ENCODE assay signal across 30 mouse cellular contexts in the genomic region with DNA sequence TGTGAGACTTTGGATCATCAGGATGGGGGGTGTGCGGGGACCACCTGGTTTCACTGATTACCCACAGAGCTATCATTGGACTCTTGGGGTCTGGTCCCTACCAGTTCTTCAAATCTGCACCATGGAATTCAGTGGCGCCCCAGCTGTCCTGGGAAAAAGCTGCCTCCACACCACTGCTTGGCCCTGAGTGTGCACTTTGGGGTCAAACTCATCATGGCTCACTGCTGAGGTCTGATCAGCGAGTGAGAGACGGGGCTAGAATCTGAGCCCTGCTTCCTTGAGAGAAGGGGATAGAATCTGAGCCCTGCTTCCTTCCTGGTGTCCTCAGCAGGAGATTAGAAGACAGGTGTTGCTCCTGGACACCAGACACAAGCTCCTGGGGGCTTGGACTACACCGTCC. TPM values are rescaled to one million over a fixed set of nuclear protein-coding genes. Genes with fewer than 3 reads are reported as not detected.
DNase-seq lines count a peak whose midpoint lies in the region; ATAC-seq and TF ChIP-seq lines count a peak whose summit lies in the region.
"Had no signal": no experiment of that assay in that cellular context is flagged by ENCODE, and none has a peak within 500 bp of the region (broad histone marks: within the 10 kb centered on the region; RNA-seq: fewer than 3 reads in every experiment).

No protein-coding gene starts in this region.

- H3K9me3 ChIP-seq in embryonic facial prominence, embryonic 10.5 days: no peaks in the 10 kb centered on the region
- no peaks in the 10 kb centered on the region for H3K9me3 ChIP-seq in embryonic facial prominence, embryonic 12.5 days
- H3K9me3 ChIP-seq: forebrain, embryonic 13.5 days; heart, embryonic 13.5 days; kidney, embryonic 15.5 days; midbrain, embryonic 12.5 days had no signal

- H3K4me2 ChIP-seq in embryonic facial prominence, embryonic 12.5 days (replicated peaks): no peak overlapping the region
- H3K4me2 ChIP-seq in myocyte (ENCODE audit: low read depth): peak overlapping the region; percentile 48

- H3ac ChIP-seq in myocyte (ENCODE audit: control insufficient read depth, insufficient read length): no peak overlapping the region

- H3K36me3 ChIP-seq in kidney, adult 2 months (ENCODE audit: control insufficient read depth, insufficient read depth, low read length): no peaks in the 10 kb centered on the region
- H3K36me3 ChIP-seq in embryonic facial prominence, embryonic 10.5 days (replicated peaks): no peaks in the 10 kb centered on the region
- no peaks in the 10 kb centered on the region for H3K36me3 ChIP-seq in embryonic facial prominence, embryonic 12.5 days
- H3K36me3 ChIP-seq in myocyte (ENCODE audit: control insufficient read depth, insufficient read depth): no peaks in the 10 kb centered on the region
- H3K36me3 ChIP-seq: heart, embryonic 13.5 days; kidney, embryonic 15.5 days; midbrain, embryonic 12.5 days had no signal

- no peak overlapping the region for H3K4me3 ChIP-seq in kidney, adult 2 months (ENCODE audit: insufficient read depth, low read depth, low read length)
- no peak overlapping the region for H3K4me3 ChIP-seq in embryonic facial prominence, embryonic 10.5 days
- no peak overlapping the region for H3K4me3 ChIP-seq in embryonic facial prominence, embryonic 12.5 days
- H3K4me3 ChIP-seq in myocyte: no peak overlapping the region
- H3K4me3 ChIP-seq: forebrain, embryonic 13.5 days; layer of hippocampus, adult 2 months; left cerebral cortex, adult 2 months; midbrain, embryonic 12.5 days had no signal

- H3K4me1 ChIP-seq in kidney, adult 2 months (ENCODE audit: control insufficient read depth, insufficient read depth, low read length): peaks cover 2% of the 10 kb centered on the region; the same call in 1 of the 2 replicates
- peaks cover 32% of the 10 kb centered on the region for H3K4me1 ChIP-seq in embryonic facial prominence, embryonic 10.5 days
- peaks cover 30% of the 10 kb centered on the region; the same call in 1 of the 2 replicates for H3K4me1 ChIP-seq in embryonic facial prominence, embryonic 12.5 days
- H3K4me1 ChIP-seq: forebrain, embryonic 13.5 days had no signal

- H3K79me2 ChIP-seq in myocyte (ENCODE audit: control insufficient read depth, insufficient read depth): no peaks in the 10 kb centered on the region

- WGBS in kidney, adult 2 months: 75% methylated on average over 5 of the region's 5 CpGs
- WGBS in embryonic facial prominence, embryonic 10.5 days: 73% methylated on average over 5 of the region's 5 CpGs
- WGBS in embryonic facial prominence, embryonic 12.5 days: 67% methylated on average over 5 of the region's 5 CpGs

- no peak for TF ChIP-seq POLR2A in kidney, adult 2 months (IDR thresholded peaks at IDR 0.05; ENCODE audit: low read depth, low read length)
- TF ChIP-seq POLR2A in myocyte (IDR thresholded peaks at IDR 0.05; ENCODE audit: insufficient read length, low read depth): no peak

- no peak for DNase-seq in kidney, adult 2 months
- DNase-seq in kidney, postnatal 25 days: no peak
- no peak for DNase-seq in embryonic facial prominence, embryonic 10.5 days (ENCODE audit: low spot score)
- no peak for DNase-seq in urinary bladder, postnatal 14 days (ENCODE audit: low spot score)
- DNase-seq: B cell, adult 2 months; cerebellum, adult 8-10 months; cerebellum, postnatal 25 days; gastrocnemius, postnatal 36 days; heart, postnatal 10 days; kidney, adult 11 months; kidney, postnatal 36 days; liver; lung, adult 2 months; lung, postnatal 10 days; spleen, adult 18-20 months; thymus, adult 18-20 months; thymus, postnatal 25 days had no signal

- no peak for TF ChIP-seq CTCF in kidney, adult 2 months (conservative IDR thresholded peaks at IDR 0.05; ENCODE audit: insufficient read depth, insufficient read length, low read depth, low read length)

- peak overlapping the region; percentile 35; the same call in 1 of the 2 replicates for H3K27ac ChIP-seq in kidney, adult 2 months (ENCODE audit: insufficient read depth, low read depth, low read length)
- peak overlapping the region; percentile 40 for H3K27ac ChIP-seq in embryonic facial prominence, embryonic 10.5 days (replicated peaks)
- H3K27ac ChIP-seq in embryonic facial prominence, embryonic 12.5 days: peak overlapping the region; percentile 56; the same call in 1 of the 2 replicates
- H3K27ac ChIP-seq: forebrain, embryonic 13.5 days; heart, embryonic 13.5 days; hindbrain, embryonic 14.5 days; kidney, embryonic 15.5 days; layer of hippocampus, adult 2 months; left cerebral cortex, adult 2 months; liver, embryonic 14.5 days; macrophage; midbrain, embryonic 12.5 days; stomach, postnatal 0 days had no signal

- H3K9ac ChIP-seq in embryonic facial prominence, embryonic 12.5 days: no peak overlapping the region
- H3K9ac ChIP-seq: forebrain, embryonic 13.5 days; hindbrain, embryonic 14.5 days; kidney, embryonic 15.5 days; liver, embryonic 14.5 days; midbrain, embryonic 12.5 days had no signal

- H3K27me3 ChIP-seq in kidney, adult 2 months (replicated peaks; ENCODE audit: control insufficient read depth, insufficient read depth, low read length): no peaks in the 10 kb centered on the region
- peaks cover 41% of the 10 kb centered on the region for H3K27me3 ChIP-seq in embryonic facial prominence, embryonic 10.5 days (replicated peaks; ENCODE audit: low read depth, poor library complexity, severe bottlenecking)
- H3K27me3 ChIP-seq in embryonic facial prominence, embryonic 12.5 days: no peaks in the 10 kb centered on the region
- H3K27me3 ChIP-seq in myocyte (ENCODE audit: control insufficient read depth, insufficient read depth, insufficient read length): peaks cover 6% of the 10 kb centered on the region

- no peak; the same call in 1 of the 2 replicates for ATAC-seq in embryonic facial prominence, embryonic 12.5 days (ENCODE audit: insufficient number of reproducible peaks, insufficient read depth, low FRiP score, low TSS enrichment)
- ATAC-seq: inflammation-experienced regulatory T-cells, adult 6 months had no signal

TF ChIP-seq in myocyte, 11 proteins besides CTCF, POLR2A, EP300 and RAD21:
- TF ChIP-seq MYOD1 (IDR thresholded peaks at IDR 0.05; ENCODE audit: control insufficient read depth in 1 of 3, insufficient read length in 2 of 3, low read depth in 2 of 3) (peak in 1 of 3 experiments; percentile 1), MYOG (IDR thresholded peaks at IDR 0.05; ENCODE audit: control insufficient read depth in 1 of 3, insufficient read depth in 1 of 3, insufficient read length in 2 of 3, low read depth in 2 of 3) (no peak), MAX (IDR thresholded peaks at IDR 0.05; ENCODE audit: low read depth) (no peak)

RNA-seq across cellular contexts. Expression of a gene that starts 55.8 kb away (rescaled TPM):
- polyA plus RNA-seq in kidney, adult 2 months (2012; rRNA removed): 14.6 and 16.8 TPM in 2 replicates
- polyA plus RNA-seq in embryonic facial prominence, embryonic 10.5 days (2016; fragmentation: Nextera tagmentation; extraction: Ambion mirVana): 5.5 and 8.6 TPM in 2 replicates
- polyA plus RNA-seq in embryonic facial prominence, embryonic 12.5 days (2016; fragmentation: Nextera tagmentation; extraction: Ambion mirVana): 7.4 and 7.5 TPM in 2 replicates
- 1.2 TPM for polyA plus RNA-seq in myocyte (2012; fragmentation: generic; extraction: Trizol)
